Comparison of ENCODE assay signal across 13 mouse cellular contexts in the genomic region with DNA sequence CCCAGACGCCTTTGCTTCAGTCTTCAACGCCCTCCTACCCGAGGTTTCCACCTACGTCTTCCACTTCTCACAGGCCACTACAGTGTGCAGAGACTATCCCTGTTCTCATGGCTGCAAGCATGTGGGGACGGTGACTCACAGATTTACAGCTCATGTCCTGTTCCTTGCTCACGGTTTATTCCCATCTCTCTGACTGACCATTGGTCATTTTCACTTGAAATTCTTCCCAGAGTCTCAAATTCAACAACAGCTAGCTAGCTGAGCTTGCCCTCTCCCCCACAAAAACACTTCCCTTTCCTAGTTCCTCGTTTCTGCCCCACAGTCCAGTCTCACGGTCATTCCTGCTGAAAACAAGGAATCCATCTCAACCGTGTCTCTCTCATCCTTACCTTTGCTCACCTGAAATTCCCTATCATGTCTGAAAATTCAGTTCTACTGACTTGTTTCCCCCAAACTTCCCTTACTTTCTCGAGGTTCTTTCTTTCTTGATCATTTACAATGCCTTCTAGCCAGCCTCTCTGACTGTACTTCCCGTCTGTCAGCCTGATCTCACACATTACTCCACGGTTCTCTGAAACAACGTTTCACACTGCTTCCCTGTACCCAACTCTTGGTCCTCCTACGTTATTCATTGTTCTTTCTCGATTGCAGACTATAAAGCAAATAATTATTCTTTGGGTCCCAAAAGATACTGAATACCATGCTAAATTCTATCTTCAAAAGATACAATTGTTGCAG.
A peak's percentile ranks its signal among the peaks of the same experiment; 100 is the strongest.
DNase-seq lines count a peak whose midpoint lies in the region; ATAC-seq and TF ChIP-seq lines count a peak whose summit lies in the region.
"Had no signal": no experiment of that assay in that cellular context is flagged by ENCODE, and none has a peak within 500 bp of the region (broad histone marks: within the 10 kb centered on the region; RNA-seq: fewer than 3 reads in every experiment).

No protein-coding gene starts in this region.

- H3K36me3 ChIP-seq in myocyte (ENCODE audit: control insufficient read depth, insufficient read depth) = no peaks in the 10 kb centered on the region
- H3K36me3 ChIP-seq: embryonic facial prominence, embryonic 15.5 days had no signal

- H3K4me3 ChIP-seq in myocyte = no peak overlapping the region
- H3K4me3 ChIP-seq: embryonic facial prominence, embryonic 15.5 days; megakaryocyte, embryonic 14.5 days had no signal

- ATAC-seq in common myeloid progenitor, adult 5-6 weeks (replicated peaks; ENCODE audit: low read depth, poor library complexity, severe bottlenecking) = peak; percentile 68
- ATAC-seq: hindbrain, embryonic 16.5 days; Patski had no signal

- TF ChIP-seq POLR2A in myocyte (IDR thresholded peaks at IDR 0.05; ENCODE audit: insufficient read length, low read depth) = no peak

- no peaks in the 10 kb centered on the region for H3K79me2 ChIP-seq in myocyte (ENCODE audit: control insufficient read depth, insufficient read depth)

- intact Hi-C loops in heart, postnatal 10 days (cut with DNase I) = no loop called here

- no peaks in the 10 kb centered on the region for H3K27me3 ChIP-seq in myocyte (ENCODE audit: control insufficient read depth, insufficient read depth, insufficient read length)
- H3K27me3 ChIP-seq: embryonic facial prominence, embryonic 15.5 days had no signal

- H3K4me2 ChIP-seq in myocyte (ENCODE audit: low read depth) = peak overlapping the region; percentile 48
- H3K4me2 ChIP-seq: embryonic facial prominence, embryonic 15.5 days had no signal

- peak; percentile 6 to 7 for DNase-seq in heart, postnatal 10 days
- DNase-seq in heart, postnatal 4 days = no peak
- peak; percentile 44 for DNase-seq in right cerebral cortex, adult 18-20 months
- no peak for DNase-seq in right cerebral cortex, postnatal 10 days (ENCODE audit: low spot score in 2 of 2)
- no peak for DNase-seq in frontal cortex, postnatal 14 days (ENCODE audit: low spot score in 2 of 2)
- DNase-seq in gastrocnemius, postnatal 25 days = no peak
- DNase-seq: thymus, postnatal 4 days had no signal

- H3ac ChIP-seq in myocyte (ENCODE audit: control insufficient read depth, insufficient read length) = no peak overlapping the region

TF ChIP-seq in myocyte, 11 proteins besides CTCF, POLR2A, EP300 and RAD21:
- no peak for TF ChIP-seq MYOD1 (IDR thresholded peaks at IDR 0.05; ENCODE audit: control insufficient read depth in 1 of 3, insufficient read length in 2 of 3, low read depth in 2 of 3)
- TF ChIP-seq TCF3 (IDR thresholded peaks at IDR 0.05; ENCODE audit: insufficient read length, low read depth) = no peak
- TF ChIP-seq USF1 (IDR thresholded peaks at IDR 0.05; ENCODE audit: low read depth) = no peak
- TF ChIP-seq MAX (IDR thresholded peaks at IDR 0.05; ENCODE audit: low read depth) = no peak
- TF ChIP-seq SRF (IDR thresholded peaks at IDR 0.05; ENCODE audit: control insufficient read depth, insufficient read length, low read depth) = no peak
- no peak for TF ChIP-seq CEBPB (IDR thresholded peaks at IDR 0.05; ENCODE audit: insufficient read depth, poor library complexity, severe bottlenecking)
- TF ChIP-seq E2F4 (IDR thresholded peaks at IDR 0.05; ENCODE audit: insufficient read depth) = no peak
- no peak for TF ChIP-seq MYOG (IDR thresholded peaks at IDR 0.05; ENCODE audit: control insufficient read depth in 1 of 3, insufficient read depth in 1 of 3, insufficient read length in 2 of 3, low read depth in 2 of 3)
- no peak for TF ChIP-seq TCF12 (IDR thresholded peaks at IDR 0.05; ENCODE audit: insufficient read depth, poor library complexity, severe bottlenecking)
- TF ChIP-seq REST (IDR thresholded peaks at IDR 0.05; ENCODE audit: insufficient read depth, insufficient read length) = no peak

Comparison
In these comparisons a context has a peak if more than half of its experiments do, and no peak if none do; other contexts are left out.
1. DNase-seq: peak in heart, postnatal 10 days (2 of 2) and right cerebral cortex, adult 18-20 months (single experiment); none in heart, postnatal 4 days (single experiment), right cerebral cortex, postnatal 10 days (0 of 2), frontal cortex, postnatal 14 days (0 of 2) and gastrocnemius, postnatal 25 days (single experiment).